Mouse (Mus musculus) heart, embryonic 15.5 days (tissue): ENCODE results near the gene Tbcb. TPM values are rescaled to one million over a fixed set of nuclear protein-coding genes. Genes with fewer than 3 reads are reported as not detected.

Source experiments
- ATAC-seq: fragments of 200-750 bp; cut with Nextera tagmentation; replicated peaks from 2 replicates; pipeline ENCODE4 v1.8.0; 2017; ENCODE audit warnings: low read depth, moderate TSS enrichment; ENCODE audit not compliant: insufficient number of reproducible peaks, insufficient read depth, low FRiP score
- H3K27ac ChIP-seq: fragments of 300-500 bp; sonication (generic); 2 replicates; pipeline ENCODE4 v1.5.1; 2015; ENCODE audit warnings: mild to moderate bottlenecking, inconsistent platforms
- H3K27me3 ChIP-seq: fragments of 300-500 bp; sonication (generic); 2 replicates; pipeline ENCODE4 v1.6.1; 2015; ENCODE audit warnings: inconsistent platforms
- H3K36me3 ChIP-seq: fragments of 300-500 bp; sonication (generic); 2 replicates; pipeline ENCODE4 v1.6.1; 2015; ENCODE audit warnings: mild to moderate bottlenecking, inconsistent platforms
- H3K4me1 ChIP-seq: fragments of 300-500 bp; sonication (generic); replicated peaks from 2 replicates; pipeline ENCODE4 v1.6.1; 2015; ENCODE audit warnings: inconsistent platforms
- H3K4me2 ChIP-seq: fragments of 300-500 bp; sonication (generic); 2 replicates; pipeline ENCODE4 v1.6.1; 2015; ENCODE audit warnings: inconsistent platforms, mild to moderate bottlenecking, moderate library complexity
- H3K4me3 ChIP-seq: fragments of 300-500 bp; sonication (generic); 2 replicates; pipeline ENCODE4 v1.5.1; 2015; ENCODE audit warnings: mild to moderate bottlenecking, inconsistent platforms
- H3K9ac ChIP-seq: fragments of 300-500 bp; sonication (generic); 2 replicates; pipeline ENCODE4 v1.6.1; 2015; ENCODE audit warnings: mild to moderate bottlenecking, inconsistent platforms
- H3K9me3 ChIP-seq: fragments of 300-500 bp; sonication (generic); replicated peaks from 2 replicates; pipeline ENCODE4 v1.6.1; 2016; ENCODE audit warnings: inconsistent platforms
- WGBS: fragments of 180-500 bp; shearing (Covaris S2); methylation state at CpG from one replicate; pipeline ENCODE4 v1.1.7; 2015; ENCODE audit warnings: mixed read lengths; 5-methylcytosine and 5-hydroxymethylcytosine counted together
- polyA plus RNA-seq: library from polyadenylated mRNA; unstranded; fragments of >200 nt; fragmentation: Nextera tagmentation; extraction: Ambion mirVana; gene quantifications from 2 replicates; pipeline ENCODE4 v1.2.1, GENCODE M21; 2015

The Tbcb gene
- 125 and 140 TPM in 2 replicates for polyA plus RNA-seq

DNA sequence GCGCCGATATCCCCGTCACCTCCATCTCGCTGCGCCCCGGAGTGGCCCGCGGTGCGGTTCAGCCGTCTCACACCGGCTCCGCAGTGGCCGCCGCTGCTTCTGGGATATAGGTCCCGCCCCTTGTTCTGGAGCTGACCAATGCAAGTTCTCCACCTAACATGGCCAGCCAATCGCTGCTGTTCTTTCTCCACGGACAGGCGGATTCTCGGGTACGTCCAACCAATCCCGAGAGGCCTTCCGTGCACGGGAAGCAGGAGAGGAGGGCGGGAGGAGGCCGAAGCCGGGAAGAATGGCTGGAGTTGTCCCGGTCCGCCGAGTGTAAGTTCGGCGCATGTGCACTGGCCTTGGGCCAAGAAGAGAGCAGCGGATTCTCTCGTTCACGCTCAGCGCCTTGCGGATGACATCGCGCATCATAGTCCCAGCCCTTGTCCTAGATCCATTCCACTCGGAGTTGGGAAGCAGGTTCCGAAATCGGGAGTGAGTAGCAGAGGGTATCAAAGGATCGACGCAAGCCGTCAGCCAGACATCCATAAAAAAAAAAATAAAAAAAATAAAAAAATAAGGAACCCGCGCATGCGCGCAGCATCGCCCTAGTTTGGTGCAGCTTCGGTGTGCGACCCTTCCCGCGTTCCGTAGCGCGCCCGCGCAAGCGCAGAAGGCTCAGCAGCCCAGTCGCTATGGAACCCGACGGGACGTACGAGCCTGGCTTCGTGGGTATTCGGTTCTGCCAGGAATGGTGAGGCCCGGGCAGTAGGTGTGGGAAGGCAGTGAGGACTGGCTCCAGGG is at the start of gene Tbcb, which contains the start of gene Polr2i:
TSS of gene Tbcb (minus strand) at position 604 of the 786 bp plus-strand sequence.
TSS of gene Polr2i (plus strand) at position 280 of the 786 bp plus-strand sequence.
- ATAC-seq = peak; percentile 95
- peak within 1 kb of the TSS; percentile 90 for H3K27ac ChIP-seq
- H3K4me3 ChIP-seq = peak within 1 kb of the TSS; percentile 63
- H3K9me3 ChIP-seq = no peaks in the 10 kb centered on the region
- no peaks in the 10 kb centered on the region for H3K27me3 ChIP-seq
- peak within 1 kb of the TSS; percentile 86 for H3K4me2 ChIP-seq
- H3K36me3 ChIP-seq = peaks cover 10% of the 10 kb centered on the region
- WGBS = under 1% methylated on average over 67 of the region's 67 CpGs
- peaks cover 19% of the 10 kb centered on the region for H3K4me1 ChIP-seq
- peak within 1 kb of the TSS; percentile 58 for H3K9ac ChIP-seq

- Histone ChIP-seq H3K9me3 (no peaks in the 10 kb centered on the region), H3K4me2 (no peak overlapping the region), H3K36me3 (no peaks in the 10 kb centered on the region), H3K27me3 (no peaks in the 10 kb centered on the region), H3K9ac (no peak overlapping the region), H3K4me1 (peaks cover 18% of the 10 kb centered on the region), H3K27ac (peak overlapping the region; percentile 99; the same call in 1 of the 2 replicates), H3K4me3 (no peak overlapping the region)
- 74% methylated on average over 4 of the region's 4 CpGs for WGBS
- no peak for ATAC-seq
These were observed 49.5 kb upstream of the Tbcb start for GRCm38 (mm10) chr7:30281522-30281921.

DNA sequence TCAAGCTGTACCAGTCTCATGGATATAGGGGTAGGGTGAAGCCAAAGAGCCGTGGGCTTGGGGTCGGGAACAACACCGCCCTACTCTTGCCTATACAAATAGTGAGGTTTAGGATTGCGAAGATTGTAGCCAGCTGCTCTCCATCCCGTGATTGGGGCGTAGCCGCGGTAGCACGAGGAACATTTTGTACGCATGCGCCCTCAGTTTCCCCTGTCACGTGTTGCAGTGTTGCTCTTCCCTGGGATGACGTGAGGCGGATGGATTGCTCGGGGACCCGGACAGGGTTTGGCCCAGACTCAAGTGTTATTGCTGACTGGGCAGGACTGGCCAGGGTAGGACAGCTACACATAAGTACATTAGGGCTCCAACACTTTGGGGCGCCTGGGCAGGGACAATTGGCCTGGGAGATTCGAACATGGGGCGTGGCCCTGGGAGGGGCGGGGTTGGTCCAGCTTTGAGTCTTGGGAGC is 48.6 kb upstream of the Tbcb start:
- H3K27ac ChIP-seq = peak overlapping the region; percentile 99
- peaks cover 18% of the 10 kb centered on the region for H3K4me1 ChIP-seq
- no peaks in the 10 kb centered on the region for H3K9me3 ChIP-seq
- H3K27me3 ChIP-seq = no peaks in the 10 kb centered on the region
- H3K36me3 ChIP-seq = no peaks in the 10 kb centered on the region
- H3K4me3 ChIP-seq = peak overlapping the region; percentile 96
- H3K4me2 ChIP-seq = peak overlapping the region; percentile 93
- peak; percentile 87 for ATAC-seq
- WGBS = under 1% methylated on average over 20 of the region's 20 CpGs
- peak overlapping the region; percentile 53 for H3K9ac ChIP-seq

- peak; percentile 94 for ATAC-seq
- H3K27me3 ChIP-seq = no peaks in the 10 kb centered on the region
- peak within 1 kb of the TSS; percentile 93 for H3K4me2 ChIP-seq
- no peaks in the 10 kb centered on the region for H3K36me3 ChIP-seq
- peak within 1 kb of the TSS; percentile 64 for H3K9ac ChIP-seq
- peaks cover 21% of the 10 kb centered on the region for H3K4me1 ChIP-seq
- H3K27ac ChIP-seq = peak within 1 kb of the TSS; percentile 99
- H3K4me3 ChIP-seq = peak within 1 kb of the TSS; percentile 96
- no peaks in the 10 kb centered on the region for H3K9me3 ChIP-seq
- under 1% methylated on average over 49 of the region's 49 CpGs for WGBS
These were observed 48.0 kb upstream of the Tbcb start, which contains the start of the genes Thap8 and Wdr62 for GRCm38 (mm10) chr7:30279951-30280669. Gene Thap8 (plus strand): TSS chr7:30280094. Gene Wdr62 (minus strand): TSS chr7:30280419.

DNA sequence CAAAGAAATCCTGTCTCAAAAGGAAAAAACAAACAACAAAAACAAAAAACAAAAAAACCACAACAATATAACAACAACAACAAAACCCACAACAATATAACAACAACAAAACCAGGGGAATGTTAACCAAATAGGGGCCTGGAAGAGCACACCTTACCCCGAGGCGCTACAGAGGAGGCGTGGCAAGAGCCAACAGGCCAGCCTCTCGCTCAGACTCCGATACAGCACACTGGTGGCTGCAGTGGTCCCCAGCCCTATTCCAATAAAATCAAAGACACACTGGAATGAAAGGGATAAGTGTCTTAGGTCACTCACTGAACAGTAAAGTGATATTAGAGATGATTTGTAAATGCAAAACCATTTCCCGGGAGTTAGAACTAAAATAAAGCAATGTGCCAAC is 47.5 kb upstream of the Tbcb start:
- Histone ChIP-seq H3K36me3 (no peaks in the 10 kb centered on the region), H3K9me3 (no peaks in the 10 kb centered on the region), H3K9ac (peak overlapping the region; percentile 64; the same call in 1 of the 2 replicates), H3K27ac (peak overlapping the region; percentile 99), H3K27me3 (no peaks in the 10 kb centered on the region), H3K4me3 (peak overlapping the region; percentile 96), H3K4me1 (peaks cover 24% of the 10 kb centered on the region), H3K4me2 (peak overlapping the region; percentile 93)
- WGBS = under 1% methylated on average over 6 of the region's 6 CpGs
- ATAC-seq = no peak

DNA sequence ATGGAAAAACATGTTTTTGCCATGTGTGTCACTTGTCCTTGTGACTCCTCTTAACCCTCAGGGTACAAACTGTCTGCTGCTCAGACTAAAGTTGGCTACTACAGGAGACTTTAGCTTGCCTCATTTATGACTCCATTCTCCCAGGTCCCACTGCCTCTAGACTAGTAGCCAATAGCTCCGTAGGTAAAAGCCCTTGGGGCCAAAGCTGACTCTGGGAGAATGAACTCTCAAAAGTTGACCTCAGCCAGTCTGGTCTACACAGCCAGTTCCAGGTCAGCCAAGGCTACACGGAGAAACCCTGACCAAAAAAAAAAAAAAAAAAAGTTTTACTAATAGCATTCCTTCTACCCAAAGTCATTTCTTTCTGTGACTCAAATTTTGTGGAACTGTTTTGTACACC is 46.8 kb upstream of the Tbcb start:
- H3K4me2 ChIP-seq = peak overlapping the region; percentile 93; the same call in 1 of the 2 replicates
- no peaks in the 10 kb centered on the region for H3K9me3 ChIP-seq
- no peaks in the 10 kb centered on the region for H3K36me3 ChIP-seq
- WGBS = 53% methylated on average over 2 of the region's 2 CpGs
- ATAC-seq = no peak
- no peak overlapping the region for H3K9ac ChIP-seq
- no peak overlapping the region for H3K27ac ChIP-seq
- H3K4me3 ChIP-seq = 0 out of 2 replicates have a peak overlapping the region, but pooled peaks have one; percentile 96
- H3K27me3 ChIP-seq = no peaks in the 10 kb centered on the region
- H3K4me1 ChIP-seq = peaks cover 24% of the 10 kb centered on the region

GRCm38 (mm10) chr7:30274383-30274782 is 42.3 kb upstream of the Tbcb start:
- H3K4me2 ChIP-seq = no peak overlapping the region
- H3K4me1 ChIP-seq = peaks cover 12% of the 10 kb centered on the region
- no peak overlapping the region for H3K9ac ChIP-seq
- no peak overlapping the region for H3K27ac ChIP-seq
- peaks cover 13% of the 10 kb centered on the region; the same call in 1 of the 2 replicates for H3K36me3 ChIP-seq
- H3K9me3 ChIP-seq = no peaks in the 10 kb centered on the region
- ATAC-seq = no peak
- H3K4me3 ChIP-seq = no peak overlapping the region
- H3K27me3 ChIP-seq = no peaks in the 10 kb centered on the region
- WGBS = 67% methylated on average over 6 of the region's 6 CpGs

DNA sequence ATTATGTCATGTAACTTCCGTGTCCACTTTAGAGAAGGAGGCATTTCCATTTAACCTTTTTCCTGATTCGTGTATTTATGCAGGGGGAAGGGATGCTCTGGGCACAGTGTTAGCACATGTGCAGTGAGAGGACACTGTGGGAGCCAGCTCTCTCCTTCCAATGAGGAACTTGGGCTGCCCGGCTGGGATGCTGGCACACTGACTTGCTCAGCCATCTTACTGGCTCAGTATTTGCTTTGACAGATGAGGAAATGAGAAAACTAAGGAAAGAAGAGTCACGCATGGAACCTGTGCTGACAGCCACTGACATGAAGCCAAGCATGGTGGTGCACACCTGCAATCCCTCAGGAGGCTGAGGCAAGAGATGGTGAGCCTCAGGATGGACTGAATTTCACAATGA is 37.6 kb upstream of the Tbcb start:
- no peak for ATAC-seq
- no peak overlapping the region for H3K4me3 ChIP-seq
- peaks cover 16% of the 10 kb centered on the region; the same call in 1 of the 2 replicates for H3K36me3 ChIP-seq
- no peaks in the 10 kb centered on the region for H3K9me3 ChIP-seq
- WGBS = 83% methylated on average over 4 of the region's 4 CpGs
- no peaks in the 10 kb centered on the region for H3K27me3 ChIP-seq
- H3K9ac ChIP-seq = no peak overlapping the region
- H3K4me1 ChIP-seq = no peaks in the 10 kb centered on the region; the same call in 1 of the 2 replicates
- H3K27ac ChIP-seq = no peak overlapping the region
- H3K4me2 ChIP-seq = no peak overlapping the region

GRCm38 (mm10) chr7:30266780-30267179 is 34.7 kb upstream of the Tbcb start:
- Histone ChIP-seq H3K4me1 (no peaks in the 10 kb centered on the region; the same call in 1 of the 2 replicates), H3K9ac (no peak overlapping the region), H3K27ac (no peak overlapping the region), H3K27me3 (no peaks in the 10 kb centered on the region), H3K9me3 (no peaks in the 10 kb centered on the region), H3K4me3 (no peak overlapping the region), H3K4me2 (no peak overlapping the region), H3K36me3 (peaks cover 16% of the 10 kb centered on the region; the same call in 1 of the 2 replicates)
- no peak for ATAC-seq
- 43% methylated on average over 3 of the region's 3 CpGs for WGBS

DNA sequence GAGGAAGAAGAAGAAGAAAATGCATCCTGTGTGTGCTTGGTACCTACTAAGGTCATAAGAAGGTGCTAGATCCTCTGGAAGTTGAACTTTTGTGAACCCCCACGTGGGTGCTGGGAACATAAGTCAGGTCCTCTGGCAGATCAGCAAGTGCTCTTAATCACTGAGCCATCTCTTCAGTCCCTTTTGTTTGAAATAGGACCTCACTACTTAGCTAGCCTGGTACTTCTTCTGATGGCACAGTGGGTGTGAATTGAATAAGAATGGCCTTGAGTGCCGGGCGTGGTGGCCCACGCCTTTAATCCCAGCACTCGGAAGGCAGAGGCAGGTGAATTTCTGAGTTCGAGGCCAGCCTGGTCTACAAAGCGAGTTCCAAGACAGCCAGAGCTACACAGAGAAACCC is 33.9 kb upstream of the Tbcb start:
- no peaks in the 10 kb centered on the region for H3K27me3 ChIP-seq
- H3K4me3 ChIP-seq = no peak overlapping the region
- no peak overlapping the region for H3K9ac ChIP-seq
- 88% methylated on average over 7 of the region's 7 CpGs for WGBS
- H3K9me3 ChIP-seq = no peaks in the 10 kb centered on the region
- no peak for ATAC-seq
- no peaks in the 10 kb centered on the region; the same call in 1 of the 2 replicates for H3K4me1 ChIP-seq
- H3K4me2 ChIP-seq = no peak overlapping the region
- H3K36me3 ChIP-seq = peaks cover 9% of the 10 kb centered on the region; the same call in 1 of the 2 replicates
- no peak overlapping the region for H3K27ac ChIP-seq

DNA sequence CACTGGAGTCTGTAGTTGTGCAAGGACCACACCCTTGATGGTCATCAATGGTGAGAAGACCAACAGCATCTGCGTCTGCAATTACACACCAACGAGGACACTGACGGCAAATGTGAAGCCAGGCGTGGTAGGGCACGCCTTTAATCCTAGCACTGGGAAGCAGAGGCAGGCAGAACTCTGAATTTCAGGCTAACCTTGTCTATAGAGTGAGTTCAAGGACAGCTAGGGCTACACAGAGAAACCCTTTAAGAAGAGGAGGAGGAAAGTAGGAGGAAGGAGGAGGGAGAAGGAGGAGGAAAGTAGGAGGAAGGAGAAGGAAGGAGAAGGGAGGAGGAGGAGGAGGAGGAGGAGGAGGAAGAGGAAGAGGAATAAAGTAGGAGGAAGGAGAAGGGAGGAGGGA is 33.5 kb upstream of the Tbcb start:
- Histone ChIP-seq H3K4me2 (no peak overlapping the region), H3K4me1 (no peaks in the 10 kb centered on the region; the same call in 1 of the 2 replicates), H3K9me3 (no peaks in the 10 kb centered on the region), H3K27ac (no peak overlapping the region), H3K27me3 (no peaks in the 10 kb centered on the region), H3K36me3 (peaks cover 9% of the 10 kb centered on the region; the same call in 1 of the 2 replicates), H3K4me3 (no peak overlapping the region), H3K9ac (no peak overlapping the region)
- ATAC-seq = no peak
- 87% methylated on average over 5 of the region's 5 CpGs for WGBS
